29 mouse cellular contexts compared by ENCODE assay signal in genomic region chr19:42006568-42006967, GRCm38 (mm10). TPM values are rescaled to one million over a fixed set of nuclear protein-coding genes. Genes with fewer than 3 reads are reported as not detected.
DNase-seq lines count a peak whose midpoint lies in the region; ATAC-seq and TF ChIP-seq lines count a peak whose summit lies in the region.
"Had no signal": no experiment of that assay in that cellular context is flagged by ENCODE, and none has a peak within 500 bp of the region (broad histone marks: within the 10 kb centered on the region; RNA-seq: fewer than 3 reads in every experiment).

No protein-coding gene starts in this region.

- H3K36me3 ChIP-seq in heart, embryonic 13.5 days, result no peaks in the 10 kb centered on the region
- H3K36me3 ChIP-seq in heart, embryonic 12.5 days, result peaks cover 3% of the 10 kb centered on the region; the same call in 1 of the 2 replicates
- no peaks in the 10 kb centered on the region for H3K36me3 ChIP-seq in limb, embryonic 12.5 days
- H3K36me3 ChIP-seq in limb, embryonic 10.5 days, result no peaks in the 10 kb centered on the region
- H3K36me3 ChIP-seq in C2C12 (ENCODE audit: control insufficient read depth, insufficient read depth) (peaks cover 6% of the 10 kb centered on the region), macrophage (ENCODE audit: inconsistent target) (no peaks in the 10 kb centered on the region)
- no peaks in the 10 kb centered on the region for H3K36me3 ChIP-seq in hindbrain, embryonic 14.5 days (replicated peaks; ENCODE audit: control insufficient read depth, insufficient read depth)
- H3K36me3 ChIP-seq: embryonic facial prominence, embryonic 15.5 days; forebrain, embryonic 15.5 days; hindbrain, embryonic 13.5 days; intestine, embryonic 15.5 days had no signal

- 68% methylated on average over 8 of the region's 8 CpGs for WGBS in heart, embryonic 13.5 days
- WGBS in heart, embryonic 12.5 days, result 63% methylated on average over 8 of the region's 8 CpGs
- 42% methylated on average over 8 of the region's 8 CpGs for WGBS in limb, embryonic 12.5 days
- WGBS in limb, embryonic 10.5 days, result 59% methylated on average over 8 of the region's 8 CpGs
- WGBS in macrophage (ENCODE audit: missing documents), result 88% methylated on average over 7 of the region's 8 CpGs
- 76% methylated on average over 8 of the region's 8 CpGs for WGBS in hindbrain, embryonic 14.5 days

- H3K9ac ChIP-seq in heart, embryonic 13.5 days, result peak overlapping the region; percentile 34; the same call in 1 of the 2 replicates
- no peak overlapping the region; the same call in 1 of the 2 replicates for H3K9ac ChIP-seq in heart, embryonic 12.5 days
- H3K9ac ChIP-seq in limb, embryonic 12.5 days (replicated peaks), result no peak overlapping the region
- H3K9ac ChIP-seq in hindbrain, embryonic 14.5 days, result no peak overlapping the region
- H3K9ac ChIP-seq: embryonic facial prominence, embryonic 15.5 days; forebrain, embryonic 15.5 days; hindbrain, embryonic 13.5 days; intestine, embryonic 15.5 days had no signal

- no peak for DNase-seq in limb, embryonic 10.5 days (ENCODE audit: low spot score)
- no peak for DNase-seq in hindbrain, embryonic 14.5 days (ENCODE audit: low spot score)
- DNase-seq in right cerebral cortex, adult 2 months (ENCODE audit: low spot score in 2 of 2), result no peak
- DNase-seq: adrenal gland, adult 8-10 months; adrenal gland, postnatal 36 days; B cell, adult 2 months; cerebellum, adult 11 months; cerebellum, adult 8-10 months; cerebellum, postnatal 14 days; embryo, embryonic 11 days; gastrocnemius, postnatal 10 days; heart, adult 2 months had no signal

- H3K4me2 ChIP-seq in heart, embryonic 13.5 days, result no peak overlapping the region
- no peak overlapping the region for H3K4me2 ChIP-seq in heart, embryonic 12.5 days
- H3K4me2 ChIP-seq in limb, embryonic 12.5 days, result no peak overlapping the region
- H3K4me2 ChIP-seq in hindbrain, embryonic 14.5 days (replicated peaks), result no peak overlapping the region
- H3K4me2 ChIP-seq: embryonic facial prominence, embryonic 15.5 days; forebrain, embryonic 15.5 days; hindbrain, embryonic 13.5 days; intestine, embryonic 15.5 days had no signal

- no peaks in the 10 kb centered on the region for H3K27me3 ChIP-seq in heart, embryonic 13.5 days (replicated peaks)
- H3K27me3 ChIP-seq in heart, embryonic 12.5 days (replicated peaks), result no peaks in the 10 kb centered on the region
- H3K27me3 ChIP-seq in limb, embryonic 12.5 days, result no peaks in the 10 kb centered on the region
- no peaks in the 10 kb centered on the region for H3K27me3 ChIP-seq in limb, embryonic 10.5 days (ENCODE audit: low read depth, poor library complexity, severe bottlenecking)
- no peaks in the 10 kb centered on the region for H3K27me3 ChIP-seq in C2C12 (ENCODE audit: control insufficient read depth, insufficient read depth, insufficient read length)
- no peaks in the 10 kb centered on the region for H3K27me3 ChIP-seq in hindbrain, embryonic 14.5 days (ENCODE audit: control insufficient read depth, insufficient read depth, low read length)
- H3K27me3 ChIP-seq: embryonic facial prominence, embryonic 15.5 days; forebrain, embryonic 15.5 days; hindbrain, embryonic 13.5 days; intestine, embryonic 15.5 days had no signal

- peaks cover 66% of the 10 kb centered on the region for H3K4me1 ChIP-seq in heart, embryonic 13.5 days
- H3K4me1 ChIP-seq in heart, embryonic 12.5 days (replicated peaks), result peaks cover 66% of the 10 kb centered on the region
- H3K4me1 ChIP-seq in limb, embryonic 12.5 days (replicated peaks), result peaks cover 36% of the 10 kb centered on the region
- peaks cover 41% of the 10 kb centered on the region for H3K4me1 ChIP-seq in limb, embryonic 10.5 days
- no peaks in the 10 kb centered on the region for H3K4me1 ChIP-seq in hindbrain, embryonic 14.5 days (replicated peaks; ENCODE audit: control insufficient read depth, insufficient read depth, low read length)
- H3K4me1 ChIP-seq: forebrain, embryonic 15.5 days had no signal

- no peaks in the 10 kb centered on the region for H3K9me3 ChIP-seq in heart, embryonic 13.5 days
- H3K9me3 ChIP-seq in heart, embryonic 12.5 days (replicated peaks), result no peaks in the 10 kb centered on the region
- H3K9me3 ChIP-seq in limb, embryonic 12.5 days, result no peaks in the 10 kb centered on the region
- H3K9me3 ChIP-seq in limb, embryonic 10.5 days (replicated peaks), result no peaks in the 10 kb centered on the region
- no peaks in the 10 kb centered on the region for H3K9me3 ChIP-seq in hindbrain, embryonic 14.5 days (ENCODE audit: control insufficient read depth, low read length)
- H3K9me3 ChIP-seq: embryonic facial prominence, embryonic 15.5 days; forebrain, embryonic 15.5 days; hindbrain, embryonic 13.5 days; intestine, embryonic 15.5 days had no signal

- H3K79me3 ChIP-seq in C2C12 (ENCODE audit: low read depth), result peaks cover 68% of the 10 kb centered on the region

- no peak for ATAC-seq in heart, embryonic 13.5 days (ENCODE audit: extremely low read depth, insufficient number of reproducible peaks, low FRiP score, low TSS enrichment)
- no peak for ATAC-seq in heart, embryonic 12.5 days (ENCODE audit: insufficient number of reproducible peaks, low FRiP score)
- ATAC-seq in limb, embryonic 12.5 days (ENCODE audit: insufficient number of reproducible peaks, insufficient read depth, low FRiP score, low TSS enrichment, low read depth), result no peak
- ATAC-seq in hindbrain, embryonic 14.5 days (ENCODE audit: low FRiP score), result no peak
- ATAC-seq: forebrain, embryonic 15.5 days; intestine, embryonic 15.5 days had no signal

- H3K27ac ChIP-seq in heart, embryonic 13.5 days (replicated peaks), result no peak overlapping the region
- H3K27ac ChIP-seq in heart, embryonic 12.5 days (ENCODE audit: poor library complexity, severe bottlenecking), result no peak overlapping the region
- 0 out of 2 replicates have a peak overlapping the region, but pooled peaks have one; percentile 17 for H3K27ac ChIP-seq in limb, embryonic 12.5 days
- no peak overlapping the region for H3K27ac ChIP-seq in limb, embryonic 10.5 days
- peak overlapping the region; percentile 88 for H3K27ac ChIP-seq in macrophage
- H3K27ac ChIP-seq in hindbrain, embryonic 14.5 days, result no peak overlapping the region
- H3K27ac ChIP-seq: embryonic facial prominence, embryonic 15.5 days; forebrain, embryonic 15.5 days; hindbrain, embryonic 13.5 days; intestine, embryonic 15.5 days had no signal

- H3K4me3 ChIP-seq in heart, embryonic 13.5 days, result no peak overlapping the region
- no peak overlapping the region for H3K4me3 ChIP-seq in heart, embryonic 12.5 days
- no peak overlapping the region for H3K4me3 ChIP-seq in limb, embryonic 12.5 days (replicated peaks)
- H3K4me3 ChIP-seq in limb, embryonic 10.5 days, result no peak overlapping the region
- H3K4me3 ChIP-seq in C2C12 (ENCODE audit: insufficient read depth, poor library complexity, severe bottlenecking), result no peak overlapping the region
- no peak overlapping the region for H3K4me3 ChIP-seq in macrophage (ENCODE audit: inconsistent target)
- no peak overlapping the region for H3K4me3 ChIP-seq in hindbrain, embryonic 14.5 days (replicated peaks; ENCODE audit: low read length)
- H3K4me3 ChIP-seq: embryonic facial prominence, embryonic 15.5 days; erythroblast, embryonic 14.5 days; forebrain, embryonic 15.5 days; heart, adult 2 months; hindbrain, embryonic 13.5 days; intestine, embryonic 15.5 days had no signal

- TF ChIP-seq CTCF in C2C12 (IDR thresholded peaks at IDR 0.05; ENCODE audit: control insufficient read depth, insufficient read depth, insufficient read length), result no peak

- no peak overlapping the region for H3ac ChIP-seq in C2C12 (ENCODE audit: control insufficient read depth, insufficient read length, low read depth)

- H3K79me2 ChIP-seq in C2C12 (ENCODE audit: control insufficient read depth, insufficient read depth), result peaks cover 99% of the 10 kb centered on the region
- peaks cover 96% of the 10 kb centered on the region for H3K79me2 ChIP-seq in macrophage (ENCODE audit: inconsistent target)

RNA-seq across cellular contexts. Expression of gene Ubtd1, which starts 25.0 kb away (rescaled TPM):
- 12.8 and 14.6 TPM in 2 replicates for polyA plus RNA-seq in heart, embryonic 13.5 days (2015; fragmentation: Nextera tagmentation; extraction: Ambion mirVana)
- polyA plus RNA-seq in heart, embryonic 12.5 days (2016; fragmentation: Nextera tagmentation; extraction: Ambion mirVana), result 13.8 and 16.1 TPM in 2 replicates
- 19.1 and 19.3 TPM in 2 replicates for polyA plus RNA-seq in limb, embryonic 12.5 days (2016; fragmentation: Nextera tagmentation; extraction: Ambion mirVana)
- 14.2 and 15.1 TPM in 2 replicates for polyA plus RNA-seq in limb, embryonic 10.5 days (2016; fragmentation: Nextera tagmentation; extraction: Ambion mirVana)
- 73.0 TPM for polyA plus RNA-seq in C2C12 (2012; fragmentation: generic; extraction: Trizol)
- total RNA-seq in macrophage (2018; cell fraction: chromatin; rRNA removed), result 10 to 100 TPM in 20 of 26 experiments, 1 to 10 TPM in 6; 6.1 to 34.9 (median 17.0) TPM
- 10 to 100 TPM; 18.4 to 53.6 (median 41.3) TPM for total RNA-seq in macrophage (2018; cell fraction: cytosol; rRNA removed)
- total RNA-seq in macrophage (2018; cell fraction: nucleus; rRNA removed), result 10 to 100 TPM in 24 of 26 experiments, 1 to 10 TPM in 2; 7.9 to 43.0 (median 21.4) TPM
- 25.8 to 42.9 TPM (median 41.2 TPM) in 3 replicates for polyA plus RNA-seq in macrophage (2018)
- 8.6 and 9.2 TPM in 2 replicates for polyA plus RNA-seq in hindbrain, embryonic 14.5 days (2014; fragmentation: Nextera tagmentation; extraction: Ambion mirVana)

RNA-seq across cellular contexts. Expression of gene Mms19, which starts 25.6 kb away (rescaled TPM):
- polyA plus RNA-seq in heart, embryonic 13.5 days (2015; fragmentation: Nextera tagmentation; extraction: Ambion mirVana), result 17.2 and 22.1 TPM in 2 replicates
- polyA plus RNA-seq in heart, embryonic 12.5 days (2016; fragmentation: Nextera tagmentation; extraction: Ambion mirVana), result 21.6 and 26.3 TPM in 2 replicates
- 41.3 and 42.5 TPM in 2 replicates for polyA plus RNA-seq in limb, embryonic 12.5 days (2016; fragmentation: Nextera tagmentation; extraction: Ambion mirVana)
- polyA plus RNA-seq in limb, embryonic 10.5 days (2016; fragmentation: Nextera tagmentation; extraction: Ambion mirVana), result 39.9 and 52.5 TPM in 2 replicates
- polyA plus RNA-seq in C2C12 (2012; fragmentation: generic; extraction: Trizol) (21.9 TPM), macrophage (2018) (20.9 to 26.5 TPM (median 24.4 TPM) in 3 replicates)
- total RNA-seq in macrophage (2018; cell fraction: chromatin; rRNA removed), result 100 to 1,000 TPM in 18 of 26 experiments, 10 to 100 TPM in 8; 42.8 to 286 (median 150) TPM
- 10 to 100 TPM; 14.3 to 42.5 (median 23.2) TPM for total RNA-seq in macrophage (2018; cell fraction: cytosol; rRNA removed)
- total RNA-seq in macrophage (2018; cell fraction: nucleus; rRNA removed), result 100 to 1,000 TPM in 3 of 26 experiments, 10 to 100 TPM in 23; 19.8 to 113 (median 68.3) TPM
- 29.6 and 31.6 TPM in 2 replicates for polyA plus RNA-seq in hindbrain, embryonic 14.5 days (2014; fragmentation: Nextera tagmentation; extraction: Ambion mirVana)

RNA-seq across cellular contexts. Expression of gene Ankrd2, which starts 29.2 kb away (rescaled TPM):
- polyA plus RNA-seq in heart, embryonic 13.5 days (2015; fragmentation: Nextera tagmentation; extraction: Ambion mirVana), result not detected in 2 replicates
- not detected in 2 replicates for polyA plus RNA-seq in heart, embryonic 12.5 days (2016; fragmentation: Nextera tagmentation; extraction: Ambion mirVana)
- 0.25 TPM in 1 of 2 replicates, not detected in the other for polyA plus RNA-seq in limb, embryonic 12.5 days (2016; fragmentation: Nextera tagmentation; extraction: Ambion mirVana)
- polyA plus RNA-seq in limb, embryonic 10.5 days (2016; fragmentation: Nextera tagmentation; extraction: Ambion mirVana), result not detected in 2 replicates
- polyA plus RNA-seq in C2C12 (2012; fragmentation: generic; extraction: Trizol) (0.15 TPM), macrophage (2018) (not detected in 3 replicates)
- under 1 TPM in 3 of 26 experiments, not detected in 23; 0.54 to 0.71 (median 0.68) TPM for total RNA-seq in macrophage (2018; cell fraction: chromatin; rRNA removed)
- not detected for total RNA-seq in macrophage (2018; cell fraction: cytosol; rRNA removed)
- total RNA-seq in macrophage (2018; cell fraction: nucleus; rRNA removed), result under 1 TPM in 1 of 26 experiments, not detected in 25; 0.46 TPM
- 0.82 and 1.2 TPM in 2 replicates for polyA plus RNA-seq in hindbrain, embryonic 14.5 days (2014; fragmentation: Nextera tagmentation; extraction: Ambion mirVana)
- total RNA-seq: common myeloid progenitor, adult 5-6 weeks; heart, postnatal 10 days; hematopoietic stem cell, adult 5-6 weeks; MEL had no signal
- polyA plus RNA-seq: embryonic facial prominence, embryonic 11.5 days; erythroblast, embryonic 14.5 days; forebrain, embryonic 11.5 days; heart, adult 2 months; heart, embryonic 14.5 days had no signal

RNA-seq across cellular contexts. Expression of gene Hoga1, which starts 38.8 kb away (rescaled TPM):
- polyA plus RNA-seq in heart, embryonic 13.5 days (2015; fragmentation: Nextera tagmentation; extraction: Ambion mirVana), result 0.44 and 1.4 TPM in 2 replicates
- 0.69 and 1.0 TPM in 2 replicates for polyA plus RNA-seq in heart, embryonic 12.5 days (2016; fragmentation: Nextera tagmentation; extraction: Ambion mirVana)
- 1.5 and 1.9 TPM in 2 replicates for polyA plus RNA-seq in limb, embryonic 12.5 days (2016; fragmentation: Nextera tagmentation; extraction: Ambion mirVana)
- 1.1 and 1.3 TPM in 2 replicates for polyA plus RNA-seq in limb, embryonic 10.5 days (2016; fragmentation: Nextera tagmentation; extraction: Ambion mirVana)
- 0.30 TPM for polyA plus RNA-seq in C2C12 (2012; fragmentation: generic; extraction: Trizol)
- total RNA-seq in macrophage (2018; cell fraction: chromatin; rRNA removed), result 10 to 100 TPM in 2 of 26 experiments, 1 to 10 TPM in 22, under 1 TPM in 1, not detected in 1; 0.95 to 11.2 (median 3.6) TPM
- total RNA-seq in macrophage (2018; cell fraction: cytosol; rRNA removed), result 1 to 10 TPM; 1.0 to 2.4 (median 1.5) TPM
- total RNA-seq in macrophage (2018; cell fraction: nucleus; rRNA removed), result 1 to 10 TPM in 25 of 26 experiments, under 1 TPM in 1; 0.92 to 5.1 (median 2.3) TPM
- 1.3 to 2.2 TPM (median 1.9 TPM) in 3 replicates for polyA plus RNA-seq in macrophage (2018)
- polyA plus RNA-seq in hindbrain, embryonic 14.5 days (2014; fragmentation: Nextera tagmentation; extraction: Ambion mirVana), result 1.3 and 2.2 TPM in 2 replicates
- total RNA-seq: common myeloid progenitor, adult 5-6 weeks had no signal
- polyA plus RNA-seq: erythroblast, embryonic 14.5 days had no signal

RNA-seq across cellular contexts. Expression of gene 4933411K16Rik, which starts 45.5 kb away (rescaled TPM):
- polyA plus RNA-seq in heart, embryonic 13.5 days (2015; fragmentation: Nextera tagmentation; extraction: Ambion mirVana), result not detected in 2 replicates
- polyA plus RNA-seq in heart, embryonic 12.5 days (2016; fragmentation: Nextera tagmentation; extraction: Ambion mirVana), result not detected in 2 replicates
- 0.20 TPM in 1 of 2 replicates, not detected in the other for polyA plus RNA-seq in limb, embryonic 12.5 days (2016; fragmentation: Nextera tagmentation; extraction: Ambion mirVana)
- 0.24 TPM in 1 of 2 replicates, not detected in the other for polyA plus RNA-seq in limb, embryonic 10.5 days (2016; fragmentation: Nextera tagmentation; extraction: Ambion mirVana)
- polyA plus RNA-seq in C2C12 (2012; fragmentation: generic; extraction: Trizol), result 0.18 TPM
- 1 to 10 TPM in 20 of 26 experiments, under 1 TPM in 3, not detected in 3; 0.50 to 5.2 (median 2.6) TPM for total RNA-seq in macrophage (2018; cell fraction: chromatin; rRNA removed)
- total RNA-seq in macrophage (2018; cell fraction: cytosol; rRNA removed), result under 1 TPM in 6 of 26 experiments, not detected in 20; 0.09 to 0.33 (median 0.19) TPM
- total RNA-seq in macrophage (2018; cell fraction: nucleus; rRNA removed), result 1 to 10 TPM in 6 of 26 experiments, under 1 TPM in 15, not detected in 5; 0.39 to 4.1 (median 0.78) TPM
- 0.19 to 0.27 TPM (median 0.27 TPM) in 3 replicates for polyA plus RNA-seq in macrophage (2018)
- polyA plus RNA-seq in hindbrain, embryonic 14.5 days (2014; fragmentation: Nextera tagmentation; extraction: Ambion mirVana), result not detected in 2 replicates
- total RNA-seq: common myeloid progenitor, adult 5-6 weeks; hematopoietic stem cell, adult 5-6 weeks; MEL had no signal
- polyA plus RNA-seq: embryonic facial prominence, embryonic 11.5 days; erythroblast, embryonic 14.5 days; forebrain, embryonic 15.5 days; heart, embryonic 14.5 days; hindbrain, embryonic 13.5 days; intestine, embryonic 15.5 days had no signal

Comparison
In these comparisons a context has a peak if more than half of its experiments do, and no peak if none do; other contexts are left out.
1. H3K27ac ChIP-seq: peak in limb, embryonic 12.5 days (single experiment) and macrophage (single experiment); none in heart, embryonic 13.5 days (single experiment), heart, embryonic 12.5 days (single experiment), limb, embryonic 10.5 days (single experiment) and hindbrain, embryonic 14.5 days (single experiment).